Mouse (Mus musculus): ENCODE measurements around the gene Traf1.

- no peak for TF ChIP-seq POLR2A (IDR thresholded peaks at IDR 0.05; ENCODE audit: insufficient read length, low read depth)
- TF ChIP-seq TCF12 (IDR thresholded peaks at IDR 0.05; ENCODE audit: insufficient read depth, poor library complexity, severe bottlenecking) = no peak
- no peak for TF ChIP-seq USF1 (IDR thresholded peaks at IDR 0.05; ENCODE audit: low read depth)
- TF ChIP-seq SRF (IDR thresholded peaks at IDR 0.05; ENCODE audit: control insufficient read depth, insufficient read length, low read depth) = no peak
- TF ChIP-seq MYOG (IDR thresholded peaks at IDR 0.05; ENCODE audit: control insufficient read depth in 1 of 3, insufficient read depth in 1 of 3, insufficient read length in 2 of 3, low read depth in 2 of 3) = no peak
- TF ChIP-seq MYOD1 (IDR thresholded peaks at IDR 0.05; ENCODE audit: control insufficient read depth in 1 of 3, insufficient read length in 2 of 3, low read depth in 2 of 3) = no peak
- no peak for TF ChIP-seq MAX (IDR thresholded peaks at IDR 0.05; ENCODE audit: low read depth)
- no peak for TF ChIP-seq POLR2AphosphoS2 (IDR thresholded peaks at IDR 0.05; ENCODE audit: insufficient read length, low read depth)
Measured at GRCm38 (mm10) chr2:34982096-34982724, 20.6 kb upstream of the Traf1 start.

Data from myocyte (in vitro differentiated cells).